Comparison of ENCODE assay signal across 18 mouse cellular contexts in genomic region chr2:172113639-172114038, GRCm38 (mm10).
DNase-seq lines count a peak whose midpoint lies in the region; ATAC-seq lines count a peak whose summit lies in the region.
"Had no signal": no experiment of that assay in that cellular context is flagged by ENCODE, and none has a peak within 500 bp of the region (broad histone marks: within the 10 kb centered on the region; RNA-seq: fewer than 3 reads in every experiment).

No protein-coding gene starts in this region.

- peak; percentile 43; the same call in 1 of the 2 replicates for ATAC-seq in forebrain, embryonic 16.5 days
- ATAC-seq in forebrain, embryonic 11.5 days (replicated peaks; ENCODE audit: low FRiP score), result no peak
- ATAC-seq in megakaryocyte, adult 5-6 weeks (ENCODE audit: poor library complexity, severe bottlenecking), result no peak

- H3K27ac ChIP-seq in forebrain, embryonic 16.5 days (ENCODE audit: low read length), result no peak overlapping the region; the same call in 1 of the 2 replicates
- no peak overlapping the region for H3K27ac ChIP-seq in forebrain, embryonic 11.5 days (ENCODE audit: low read depth, low read length)
- H3K27ac ChIP-seq: embryonic facial prominence, embryonic 10.5 days; embryonic facial prominence, embryonic 12.5 days; forebrain, embryonic 12.5 days had no signal

- H3K27me3 ChIP-seq in forebrain, embryonic 16.5 days (replicated peaks; ENCODE audit: control insufficient read depth, insufficient read depth, low read length), result no peaks in the 10 kb centered on the region
- no peaks in the 10 kb centered on the region for H3K27me3 ChIP-seq in forebrain, embryonic 11.5 days (ENCODE audit: control insufficient read depth, insufficient read depth, low read length)
- no peaks in the 10 kb centered on the region for H3K27me3 ChIP-seq in megakaryocyte, embryonic 14.5 days (replicated peaks)
- H3K27me3 ChIP-seq: embryonic facial prominence, embryonic 12.5 days; forebrain, embryonic 12.5 days had no signal

- peaks cover 15% of the 10 kb centered on the region for H3K4me1 ChIP-seq in forebrain, embryonic 16.5 days (replicated peaks; ENCODE audit: control insufficient read depth, insufficient read depth, low read length)
- no peaks in the 10 kb centered on the region for H3K4me1 ChIP-seq in forebrain, embryonic 11.5 days (replicated peaks; ENCODE audit: control insufficient read depth, insufficient read depth, low read length)
- H3K4me1 ChIP-seq in megakaryocyte, embryonic 14.5 days, result no peaks in the 10 kb centered on the region
- H3K4me1 ChIP-seq: embryonic facial prominence, embryonic 10.5 days; embryonic facial prominence, embryonic 12.5 days had no signal

- no peaks in the 10 kb centered on the region for H3K36me3 ChIP-seq in forebrain, embryonic 16.5 days (ENCODE audit: control insufficient read depth, insufficient read depth)
- no peaks in the 10 kb centered on the region for H3K36me3 ChIP-seq in forebrain, embryonic 11.5 days (ENCODE audit: control insufficient read depth, insufficient read depth, low read length)
- no peaks in the 10 kb centered on the region for H3K36me3 ChIP-seq in megakaryocyte, embryonic 14.5 days (replicated peaks; ENCODE audit: low read length)
- H3K36me3 ChIP-seq: embryonic facial prominence, embryonic 10.5 days; embryonic facial prominence, embryonic 12.5 days; forebrain, embryonic 12.5 days had no signal

- H3K9me3 ChIP-seq in forebrain, embryonic 16.5 days (ENCODE audit: control insufficient read depth, low read length), result no peaks in the 10 kb centered on the region
- H3K9me3 ChIP-seq in forebrain, embryonic 11.5 days (ENCODE audit: control insufficient read depth, low read length), result no peaks in the 10 kb centered on the region
- peaks cover 77% of the 10 kb centered on the region for H3K9me3 ChIP-seq in megakaryocyte, embryonic 14.5 days
- H3K9me3 ChIP-seq: embryonic facial prominence, embryonic 10.5 days; embryonic facial prominence, embryonic 12.5 days; forebrain, embryonic 12.5 days had no signal

- DNase-seq in forebrain, embryonic 11.5 days (ENCODE audit: low spot score), result no peak
- peak; percentile 31 for DNase-seq in heart, adult 11 months
- no peak for DNase-seq in heart, postnatal 36 days
- DNase-seq in right cerebral cortex, postnatal 4 days, result no peak
- DNase-seq: adrenal gland, adult 2 months; adrenal gland, postnatal 10 days; adrenal gland, postnatal 25 days; cerebellum, adult 11-12 months; cerebellum, adult 2 months; cerebellum, adult 9-10 months; cerebellum, postnatal 10 days; cerebellum, postnatal 25 days had no signal

- WGBS in forebrain, embryonic 16.5 days, result 65% methylated on average over 13 of the region's 13 CpGs
- 90% methylated on average over 13 of the region's 13 CpGs for WGBS in forebrain, embryonic 11.5 days

- H3K4me2 ChIP-seq in forebrain, embryonic 16.5 days (ENCODE audit: low read length), result no peak overlapping the region
- no peak overlapping the region for H3K4me2 ChIP-seq in forebrain, embryonic 11.5 days (ENCODE audit: low read depth, low read length, severe bottlenecking)
- H3K4me2 ChIP-seq: embryonic facial prominence, embryonic 12.5 days; forebrain, embryonic 12.5 days had no signal

- H3K4me3 ChIP-seq in forebrain, embryonic 16.5 days (replicated peaks; ENCODE audit: low read length), result no peak overlapping the region
- no peak overlapping the region for H3K4me3 ChIP-seq in forebrain, embryonic 11.5 days (ENCODE audit: low read depth, low read length)
- H3K4me3 ChIP-seq in megakaryocyte, embryonic 14.5 days (replicated peaks), result peak overlapping the region; percentile 5
- H3K4me3 ChIP-seq: embryonic facial prominence, embryonic 10.5 days; embryonic facial prominence, embryonic 12.5 days; forebrain, embryonic 12.5 days had no signal

- intact Hi-C loops in heart, postnatal 36 days (cut with DNase I), result no loop called here

- no peak overlapping the region for H3K9ac ChIP-seq in forebrain, embryonic 16.5 days (replicated peaks; ENCODE audit: low read depth, low read length)
- H3K9ac ChIP-seq in forebrain, embryonic 11.5 days (ENCODE audit: low read length), result no peak overlapping the region
- H3K9ac ChIP-seq: embryonic facial prominence, embryonic 12.5 days; forebrain, embryonic 12.5 days had no signal
